Mouse (Mus musculus) common myeloid progenitor, adult 5-6 weeks (primary cell): ENCODE measurements around the gene Vamp1. TPM values are rescaled to one million over a fixed set of nuclear protein-coding genes. Genes with fewer than 3 reads are reported as not detected.
"Not testable (repeated sequence)": the region's sequence is repeated elsewhere in the genome, so short reads cannot be mapped to it uniquely, and the experiment has no call there.

Source experiments
- ATAC-seq: replicated peaks from 2 replicates; pipeline ENCODE4 v1.8.0; 2016; ENCODE audit warnings: low read depth, mild to moderate bottlenecking, moderate TSS enrichment, inconsistent platforms; ENCODE audit not compliant: poor library complexity, severe bottlenecking
- total RNA-seq: library from RNA; stranded (forward); fragments of 200-1000, 187-1606 nt; gene quantifications from 2 replicates; pipeline ENCODE4 v1.2.3, GENCODE M21; 2017

Vamp1 gene
- total RNA-seq, 1 experiment from 2014 or later = 8.0 TPM

- peak; percentile 56 for ATAC-seq
Measured at GRCm38 (mm10) chr6:125279729-125280128, 64.4 kb downstream of the Vamp1 start.

- ATAC-seq = not testable (repeated sequence)
Measured at GRCm38 (mm10) chr6:125282721-125283120, 67.4 kb downstream of the Vamp1 start.

GRCm38 (mm10) chr6:125284250-125284649, 68.9 kb downstream of the Vamp1 start:
- no peak for ATAC-seq

GRCm38 (mm10) chr6:125284751-125285150, 69.4 kb downstream of the Vamp1 start:
- ATAC-seq = no peak

- no peak for ATAC-seq
Measured at GRCm38 (mm10) chr6:125285890-125286289, 70.5 kb downstream of the Vamp1 start, which contains the start of gene Tuba3a. Gene Tuba3a, minus strand, starts transcription at chr6:125286042.

GRCm38 (mm10) chr6:125286944-125287343, 71.6 kb downstream of the Vamp1 start:
- no peak for ATAC-seq

- no peak for ATAC-seq
Measured at GRCm38 (mm10) chr6:125288730-125289129, 73.4 kb downstream of the Vamp1 start.

- no peak for ATAC-seq
Measured at GRCm38 (mm10) chr6:125291329-125291728, 76.0 kb downstream of the Vamp1 start.

- ATAC-seq = no peak
Measured at GRCm38 (mm10) chr6:125292256-125292655, 76.9 kb downstream of the Vamp1 start.

- no peak for ATAC-seq
Measured at GRCm38 (mm10) chr6:125294049-125294448, 78.7 kb downstream of the Vamp1 start.

Other genes starting within 250 kb of the Vamp1 start
- not detected in 2 replicates for gene Pianp, start 218.9 kb upstream of the Vamp1 start, total RNA-seq
- gene Zfp384, start 206.4 kb upstream of the Vamp1 start, total RNA-seq = 19.7 and 27.0 TPM in 2 replicates
- 52.8 and 69.9 TPM in 2 replicates for gene Ing4, start 175.8 kb upstream of the Vamp1 start, total RNA-seq
- gene Acrbp, start 165.9 kb upstream of the Vamp1 start, total RNA-seq = 2.3 and 5.4 TPM in 2 replicates
- 4.4 and 6.9 TPM in 2 replicates for gene Lpar5, start 147.6 kb upstream of the Vamp1 start, total RNA-seq
- 444 and 506 TPM in 2 replicates for gene Chd4, start 119.6 kb upstream of the Vamp1 start, total RNA-seq
- gene Nop2, start 83.6 kb upstream of the Vamp1 start, total RNA-seq = 85.9 and 92.8 TPM in 2 replicates
- gene Iffo1, start 70.3 kb upstream of the Vamp1 start, total RNA-seq = 16.5 and 19.5 TPM in 2 replicates
- 769 and 809 TPM in 2 replicates for gene Gapdh, start 49.1 kb upstream of the Vamp1 start, total RNA-seq
- gene Ncapd2, start 23.9 kb upstream of the Vamp1 start, total RNA-seq = 272 and 344 TPM in 2 replicates
- 97.3 and 99.1 TPM in 2 replicates for gene Mrpl51, start 23.8 kb upstream of the Vamp1 start, total RNA-seq
- gene Tapbpl, start 16.3 kb downstream of the Vamp1 start, total RNA-seq = 18.8 and 20.2 TPM in 2 replicates
- gene Cd27, start 21.5 kb downstream of the Vamp1 start, total RNA-seq = 66.4 and 98.2 TPM in 2 replicates
- gene Tuba3a, start 70.5 kb downstream of the Vamp1 start, total RNA-seq = not detected in 2 replicates
- gene Ltbr, start 98.3 kb downstream of the Vamp1 start, total RNA-seq = 23.2 and 25.0 TPM in 2 replicates
- gene Scnn1a, start 105.1 kb downstream of the Vamp1 start, total RNA-seq = 0.55 and 0.63 TPM in 2 replicates
- 28.3 and 33.1 TPM in 2 replicates for gene Tnfrsf1a, start 133.8 kb downstream of the Vamp1 start, total RNA-seq
- gene Plekhg6, start 165.2 kb downstream of the Vamp1 start, total RNA-seq = not detected in 2 replicates